Mouse (Mus musculus) myocyte (in vitro differentiated cells): ENCODE data around the gene Gm20388. TPM values are rescaled to one million over a fixed set of nuclear protein-coding genes. Genes with fewer than 3 reads are reported as not detected.
A peak's percentile ranks its signal among the peaks of the same experiment; 100 is the strongest.

ENCODE experiments used
- H3K27me3 ChIP-seq: one replicate; pipeline ENCODE4 v1.6.1; 2011; ENCODE audit not compliant: control insufficient read depth, insufficient read depth, insufficient read length
- H3K36me3 ChIP-seq: one replicate; pipeline ENCODE4 v1.6.1; 2011; ENCODE audit not compliant: control insufficient read depth, insufficient read depth
- H3K4me2 ChIP-seq: one replicate; pipeline ENCODE4 v1.6.1; 2011; ENCODE audit warnings: low read depth, control low read depth
- H3K4me3 ChIP-seq: one replicate; pipeline ENCODE4 v1.5.1; 2011; ENCODE audit warnings: mild to moderate bottlenecking, control low read depth, moderate library complexity
- H3K79me2 ChIP-seq: one replicate; pipeline ENCODE4 v1.6.1; 2011; ENCODE audit not compliant: control insufficient read depth, insufficient read depth
- H3ac ChIP-seq: one replicate; pipeline ENCODE4 v1.6.1; 2011; ENCODE audit not compliant: control insufficient read depth, insufficient read length
- CEBPB ChIP-seq: IDR thresholded peaks from 2 replicates; pipeline ENCODE4 v1.6.1; 2011; ENCODE audit warnings: mild to moderate bottlenecking, moderate library complexity; ENCODE audit not compliant: poor library complexity, insufficient read depth, severe bottlenecking
- E2F4 ChIP-seq: IDR thresholded peaks from one replicate; pipeline ENCODE4 v1.6.1; 2011; ENCODE audit warnings: mild to moderate bottlenecking, control low read depth, moderate library complexity; ENCODE audit not compliant: insufficient read depth
- MAX ChIP-seq: IDR thresholded peaks from one replicate; pipeline ENCODE4 v1.6.1; 2011; ENCODE audit warnings: low read depth, mild to moderate bottlenecking, control low read depth
- MYOD1 ChIP-seq, 3 experiments: IDR thresholded peaks; one replicate each; pipeline ENCODE4 v1.6.1; 2011; ENCODE audit warnings: control low read depth in 2 of 3, low read depth in 2 of 3, mild to moderate bottlenecking in 2 of 3, moderate library complexity in 1 of 3; ENCODE audit not compliant: insufficient read length in 2 of 3, control insufficient read depth in 1 of 3
- MYOG ChIP-seq, 3 experiments: IDR thresholded peaks; one replicate each; pipeline ENCODE4 v1.6.1; 2011; ENCODE audit warnings: control low read depth in 2 of 3, low read depth in 2 of 3, mild to moderate bottlenecking in 2 of 3; ENCODE audit not compliant: insufficient read length in 2 of 3, control insufficient read depth in 1 of 3, insufficient read depth in 1 of 3
- POLR2A ChIP-seq: IDR thresholded peaks from one replicate; pipeline ENCODE4 v1.6.1; 2011; ENCODE audit warnings: low read depth, mild to moderate bottlenecking, control low read depth, moderate library complexity; ENCODE audit not compliant: insufficient read length
- POLR2AphosphoS2 ChIP-seq: IDR thresholded peaks from one replicate; pipeline ENCODE4 v1.6.1; 2011; ENCODE audit warnings: low read depth, control low read depth; ENCODE audit not compliant: insufficient read length
- REST ChIP-seq: IDR thresholded peaks from one replicate; pipeline ENCODE4 v1.6.1; 2011; ENCODE audit warnings: mild to moderate bottlenecking, control low read depth, moderate library complexity; ENCODE audit not compliant: insufficient read depth, insufficient read length
- SRF ChIP-seq: IDR thresholded peaks from one replicate; pipeline ENCODE4 v1.6.1; 2011; ENCODE audit warnings: low read depth; ENCODE audit not compliant: control insufficient read depth, insufficient read length
- TCF12 ChIP-seq: IDR thresholded peaks from one replicate; pipeline ENCODE4 v1.6.1; 2011; ENCODE audit warnings: mild to moderate bottlenecking, control low read depth; ENCODE audit not compliant: poor library complexity, insufficient read depth, severe bottlenecking
- TCF3 ChIP-seq: IDR thresholded peaks from one replicate; pipeline ENCODE4 v1.6.1; 2011; ENCODE audit warnings: low read depth, control low read depth; ENCODE audit not compliant: insufficient read length
- USF1 ChIP-seq: IDR thresholded peaks from one replicate; pipeline ENCODE4 v1.6.1; 2011; ENCODE audit warnings: low read depth, mild to moderate bottlenecking, control low read depth, moderate library complexity
- polyA plus RNA-seq: library from polyadenylated mRNA; unstranded; fragments of >200 nt; fragmentation: generic; extraction: Trizol; gene quantifications from one replicate; pipeline ENCODE4 v1.2.1, GENCODE M21; 2012; ENCODE audit warnings: missing spikeins

The Gm20388 gene
- polyA plus RNA-seq, 1 experiment = 15.3 TPM

DNA sequence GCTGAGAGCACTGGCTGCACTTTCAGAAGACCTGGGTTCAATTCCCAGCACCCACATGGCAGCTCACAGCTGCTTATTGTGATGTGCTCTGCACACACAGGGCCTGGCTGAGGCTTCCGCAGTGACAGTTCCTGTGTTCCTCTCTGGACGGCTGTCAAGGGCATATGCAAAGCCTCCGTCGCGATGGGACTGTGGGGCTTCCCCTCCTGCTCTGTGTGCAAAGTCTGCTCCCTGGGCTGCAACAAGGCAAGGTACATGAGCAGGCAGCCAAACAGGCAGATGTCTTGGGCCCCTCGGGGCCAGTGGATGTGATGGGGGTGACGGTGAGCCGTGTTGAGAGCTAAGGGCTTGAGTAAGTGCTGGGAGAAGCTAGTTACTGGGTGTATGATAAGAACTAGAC, 1878.1 kb downstream of the Gm20388 start:
- Histone ChIP-seq H3K36me3 (no peaks in the 10 kb centered on the region), H3K4me2 (no peak overlapping the region), H3K27me3 (peaks cover 23% of the 10 kb centered on the region), H3K4me3 (no peak overlapping the region), H3ac (no peak overlapping the region), H3K79me2 (no peaks in the 10 kb centered on the region)
- TF ChIP-seq TCF3 = no peak
- no peak for TF ChIP-seq POLR2A
- TF ChIP-seq REST = no peak
- TF ChIP-seq USF1 = no peak
- TF ChIP-seq CEBPB = no peak
- no peak for TF ChIP-seq TCF12

DNA sequence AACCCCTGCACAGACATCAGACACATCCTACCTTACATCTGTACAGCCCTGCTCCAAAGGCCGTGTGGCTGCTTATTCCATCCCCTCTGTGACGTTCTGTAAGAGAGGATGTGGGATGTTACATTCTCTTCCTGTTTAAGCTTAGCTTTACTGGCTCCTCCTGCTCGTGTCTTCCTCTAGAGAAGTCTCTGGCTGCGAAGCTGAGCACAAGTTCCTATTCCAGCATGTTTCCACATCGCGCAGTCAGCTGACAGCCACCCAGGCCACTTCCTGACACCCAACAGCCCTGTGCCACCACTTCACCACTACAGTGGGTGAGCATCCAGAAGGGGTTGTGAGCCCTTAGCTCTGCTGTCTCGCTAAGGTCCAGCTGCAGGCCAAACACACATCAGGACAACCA, 1881.5 kb downstream of the Gm20388 start:
- Histone ChIP-seq H3K36me3 (no peaks in the 10 kb centered on the region), H3K4me3 (no peak overlapping the region), H3K4me2 (no peak overlapping the region), H3ac (no peak overlapping the region), H3K27me3 (no peaks in the 10 kb centered on the region), H3K79me2 (no peaks in the 10 kb centered on the region)
- no peak for TF ChIP-seq MYOG (IDR thresholded peaks at IDR 0.05; ENCODE audit: control insufficient read depth in 1 of 3, insufficient read depth in 1 of 3, insufficient read length in 2 of 3, low read depth in 2 of 3)
- no peak for TF ChIP-seq SRF
- no peak for TF ChIP-seq TCF12
- no peak for TF ChIP-seq MYOD1 (IDR thresholded peaks at IDR 0.05; ENCODE audit: control insufficient read depth in 1 of 3, insufficient read length in 2 of 3, low read depth in 2 of 3)
- no peak for TF ChIP-seq TCF3
- no peak for TF ChIP-seq USF1
- no peak for TF ChIP-seq POLR2A
- no peak for TF ChIP-seq REST
- no peak for TF ChIP-seq MAX

DNA sequence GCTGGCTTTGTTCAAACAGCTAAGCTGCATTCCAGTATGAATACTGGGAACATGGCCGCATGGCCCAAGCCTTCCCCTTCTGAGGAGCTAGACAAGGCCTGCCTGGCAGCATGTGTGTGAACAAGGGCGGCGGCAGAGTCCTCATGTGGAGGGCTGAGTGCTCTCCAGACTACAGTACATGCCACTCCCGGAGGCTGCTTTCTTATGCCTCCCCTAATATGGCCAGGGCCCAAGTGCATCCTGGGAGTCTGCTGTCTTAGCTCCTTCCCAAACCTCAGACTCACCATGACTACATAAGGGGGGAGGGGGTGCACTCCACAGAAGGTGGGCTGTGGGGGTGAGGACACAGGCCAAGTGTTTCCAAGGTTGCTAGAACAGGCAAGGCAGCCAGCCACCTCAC, 1882.0 kb downstream of the Gm20388 start:
- Histone ChIP-seq H3ac (no peak overlapping the region), H3K79me2 (no peaks in the 10 kb centered on the region), H3K4me2 (no peak overlapping the region), H3K36me3 (no peaks in the 10 kb centered on the region), H3K4me3 (no peak overlapping the region), H3K27me3 (no peaks in the 10 kb centered on the region)
- TF ChIP-seq POLR2A (no peak), CEBPB (no peak), REST (no peak), USF1 (no peak), SRF (peak; percentile 63), MYOG (IDR thresholded peaks at IDR 0.05; ENCODE audit: control insufficient read depth in 1 of 3, insufficient read depth in 1 of 3, insufficient read length in 2 of 3, low read depth in 2 of 3) (no peak)

DNA sequence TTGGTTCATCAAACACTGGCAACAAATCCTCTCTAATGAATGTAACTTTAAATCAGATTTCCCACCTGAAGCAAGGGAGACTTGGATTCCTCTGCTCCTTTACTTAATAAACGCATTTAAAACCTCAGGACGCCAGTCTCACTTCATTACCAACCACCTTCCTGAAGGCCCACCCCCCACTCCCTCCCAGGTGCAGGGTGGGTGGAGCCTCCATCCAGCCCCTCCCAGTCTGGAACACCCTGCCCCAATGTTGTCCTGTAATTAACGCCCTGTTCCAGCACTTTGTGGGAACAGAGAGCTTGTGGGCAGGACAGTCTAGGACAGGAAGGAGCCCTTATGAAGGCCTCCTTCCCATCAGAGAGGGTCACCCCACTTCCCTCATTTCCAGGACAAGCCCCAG, 1883.5 kb downstream of the Gm20388 start:
- H3K4me3 ChIP-seq = no peak overlapping the region
- TF ChIP-seq REST = no peak
- TF ChIP-seq POLR2A = no peak
- TF ChIP-seq E2F4 = no peak
- TF ChIP-seq POLR2AphosphoS2 = no peak
- no peak for TF ChIP-seq USF1
- no peak for TF ChIP-seq MAX
- no peak for TF ChIP-seq TCF12
- TF ChIP-seq CEBPB = no peak
- no peak for TF ChIP-seq MYOD1 (IDR thresholded peaks at IDR 0.05; ENCODE audit: control insufficient read depth in 1 of 3, insufficient read length in 2 of 3, low read depth in 2 of 3)
- no peak for TF ChIP-seq TCF3
- no peak for TF ChIP-seq MYOG (IDR thresholded peaks at IDR 0.05; ENCODE audit: control insufficient read depth in 1 of 3, insufficient read depth in 1 of 3, insufficient read length in 2 of 3, low read depth in 2 of 3)
- TF ChIP-seq SRF = no peak
- H3K27me3 ChIP-seq = no peaks in the 10 kb centered on the region
- no peak overlapping the region for H3ac ChIP-seq
- H3K79me2 ChIP-seq = no peaks in the 10 kb centered on the region
- no peak overlapping the region for H3K4me2 ChIP-seq
- H3K36me3 ChIP-seq = no peaks in the 10 kb centered on the region

DNA sequence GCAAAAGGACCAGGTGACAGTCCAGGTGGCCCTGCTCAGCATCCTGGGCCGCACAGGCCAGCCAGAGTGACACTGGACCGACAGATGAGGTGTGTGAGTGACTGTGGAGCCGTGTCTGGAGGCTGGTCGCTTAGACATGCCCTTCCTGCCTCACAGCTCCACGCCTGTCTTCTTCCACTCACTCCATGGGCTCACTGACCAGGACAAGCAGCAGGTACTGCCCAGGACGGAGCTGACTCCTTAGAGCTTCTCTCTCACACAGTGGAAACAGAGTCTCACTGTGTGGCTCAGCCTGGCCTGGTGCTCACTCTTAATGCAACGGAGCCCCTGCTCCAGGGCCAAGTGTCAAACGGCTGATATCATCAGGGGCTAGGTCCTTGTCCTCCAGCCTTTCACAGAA, 1884.8 kb downstream of the Gm20388 start:
- Histone ChIP-seq H3K4me2 (no peak overlapping the region), H3K79me2 (no peaks in the 10 kb centered on the region), H3ac (no peak overlapping the region), H3K4me3 (no peak overlapping the region), H3K27me3 (no peaks in the 10 kb centered on the region), H3K36me3 (no peaks in the 10 kb centered on the region)
- no peak for TF ChIP-seq E2F4
- no peak for TF ChIP-seq MYOD1 (IDR thresholded peaks at IDR 0.05; ENCODE audit: control insufficient read depth in 1 of 3, insufficient read length in 2 of 3, low read depth in 2 of 3)
- TF ChIP-seq POLR2AphosphoS2 = no peak
- no peak for TF ChIP-seq MYOG (IDR thresholded peaks at IDR 0.05; ENCODE audit: control insufficient read depth in 1 of 3, insufficient read depth in 1 of 3, insufficient read length in 2 of 3, low read depth in 2 of 3)
- no peak for TF ChIP-seq SRF
- no peak for TF ChIP-seq USF1
- TF ChIP-seq CEBPB = no peak
- TF ChIP-seq TCF3 = no peak
- TF ChIP-seq TCF12 = no peak
- no peak for TF ChIP-seq MAX
- TF ChIP-seq POLR2A = no peak
- TF ChIP-seq REST = no peak
